Mouse (Mus musculus): ENCODE measurements around the gene Tacc2.

GRCm38 (mm10) chr7:130563276-130563675 is 14.0 kb upstream of the Tacc2 start:
- 0 out of 2 replicates have a peak, but pooled peaks have one; percentile 12 for TF ChIP-seq CTCF (IDR thresholded peaks at IDR 0.05; ENCODE audit: low read depth)
- TF ChIP-seq EP300 (optimal IDR thresholded peaks at IDR 0.05), result no peak

Measured in stomach, postnatal 0 days (tissue).